Mouse (Mus musculus): ENCODE data around the gene Pax5. TPM values are rescaled to one million over a fixed set of nuclear protein-coding genes. Genes with fewer than 3 reads are reported as not detected.

Pax5 gene
- polyA plus RNA-seq, 1 experiment: not detected

GRCm38 (mm10) chr4:44511682-44512081 lies 198.6 kb downstream of the Pax5 start:
- TF ChIP-seq GATA1 (IDR thresholded peaks at IDR 0.05; ENCODE audit: low read length): no peak

GRCm38 (mm10) chr4:44508386-44509226 lies 201.7 kb downstream of the Pax5 start:
- no peak for TF ChIP-seq GATA1 (IDR thresholded peaks at IDR 0.05; ENCODE audit: low read length)

GRCm38 (mm10) chr4:44507861-44508260 lies 202.4 kb downstream of the Pax5 start:
- no peak for TF ChIP-seq GATA1 (IDR thresholded peaks at IDR 0.05; ENCODE audit: low read length)

GRCm38 (mm10) chr4:44504998-44505397 lies 205.3 kb downstream of the Pax5 start:
- TF ChIP-seq GATA1 (IDR thresholded peaks at IDR 0.05; ENCODE audit: low read length): no peak

- no peak for TF ChIP-seq GATA1 (IDR thresholded peaks at IDR 0.05; ENCODE audit: low read length)
Observed at GRCm38 (mm10) chr4:44502196-44502867, 208.0 kb downstream of the Pax5 start.

- TF ChIP-seq GATA1 (IDR thresholded peaks at IDR 0.05; ENCODE audit: low read length): no peak
Observed at GRCm38 (mm10) chr4:44498156-44498555, 212.1 kb downstream of the Pax5 start.

GRCm38 (mm10) chr4:44495836-44496235 lies 214.5 kb downstream of the Pax5 start:
- TF ChIP-seq GATA1 (IDR thresholded peaks at IDR 0.05; ENCODE audit: low read length): no peak

GRCm38 (mm10) chr4:44493756-44494155 lies 216.5 kb downstream of the Pax5 start:
- no peak for TF ChIP-seq GATA1 (IDR thresholded peaks at IDR 0.05; ENCODE audit: low read length)

GRCm38 (mm10) chr4:44490872-44491271 lies 219.4 kb downstream of the Pax5 start:
- no peak for TF ChIP-seq GATA1 (IDR thresholded peaks at IDR 0.05; ENCODE audit: low read length)

GRCm38 (mm10) chr4:44488702-44489101 lies 221.6 kb downstream of the Pax5 start:
- TF ChIP-seq GATA1 (IDR thresholded peaks at IDR 0.05; ENCODE audit: low read length): no peak

- no peak for TF ChIP-seq GATA1 (IDR thresholded peaks at IDR 0.05; ENCODE audit: low read length)
Observed at GRCm38 (mm10) chr4:44488219-44488618, 222.1 kb downstream of the Pax5 start.

- TF ChIP-seq GATA1 (IDR thresholded peaks at IDR 0.05; ENCODE audit: low read length): no peak
Observed at GRCm38 (mm10) chr4:44482851-44483250, 227.4 kb downstream of the Pax5 start.

GRCm38 (mm10) chr4:44479755-44480154 lies 230.5 kb downstream of the Pax5 start:
- TF ChIP-seq GATA1 (IDR thresholded peaks at IDR 0.05; ENCODE audit: low read length): no peak

Other genes starting within 250 kb of the Pax5 start
- 31.2 and 43.9 TPM in 2 replicates for gene Zcchc7, start 45.4 kb upstream of the Pax5 start, polyA plus RNA-seq (2012)

Measured in G1E-ER4 (cell line).